Mouse (Mus musculus) limb, embryonic 15.5 days (tissue): ENCODE data around the gene Col11a2. TPM values are rescaled to one million over a fixed set of nuclear protein-coding genes. Genes with fewer than 3 reads are reported as not detected.
"Not testable (repeated sequence)": the region's sequence is repeated elsewhere in the genome, so short reads cannot be mapped to it uniquely, and the experiment has no call there.

Experiments used
- ATAC-seq: fragments of 200-750 bp; cut with Nextera tagmentation; 2 replicates; pipeline ENCODE4 v1.8.0; 2017; ENCODE audit warnings: low read depth, moderate TSS enrichment; ENCODE audit not compliant: insufficient number of reproducible peaks, low FRiP score, low TSS enrichment
- H3K27ac ChIP-seq: fragments of 300-500 bp; sonication (generic); 2 replicates; pipeline ENCODE4 v1.5.1; 2015; ENCODE audit warnings: moderate library complexity, mild to moderate bottlenecking, inconsistent platforms
- H3K27me3 ChIP-seq: fragments of 300-500 bp; sonication (generic); 2 replicates; pipeline ENCODE4 v1.6.1; 2015; ENCODE audit warnings: inconsistent platforms
- H3K36me3 ChIP-seq: fragments of 300-500 bp; sonication (generic); 2 replicates; pipeline ENCODE4 v1.6.1; 2015; ENCODE audit warnings: inconsistent platforms
- H3K4me1 ChIP-seq: fragments of 300-500 bp; sonication (generic); 2 replicates; pipeline ENCODE4 v1.6.1; 2015; ENCODE audit warnings: inconsistent platforms
- H3K4me2 ChIP-seq: fragments of 300-500 bp; sonication (generic); 2 replicates; pipeline ENCODE4 v1.6.1; 2015; ENCODE audit warnings: mild to moderate bottlenecking, inconsistent platforms
- H3K4me3 ChIP-seq: fragments of 300-500 bp; sonication (generic); 2 replicates; pipeline ENCODE4 v1.5.1; 2015; ENCODE audit warnings: mild to moderate bottlenecking, inconsistent platforms
- H3K9ac ChIP-seq: fragments of 300-500 bp; sonication (generic); 2 replicates; pipeline ENCODE4 v1.6.1; 2015; ENCODE audit warnings: inconsistent platforms
- H3K9me3 ChIP-seq: fragments of 300-500 bp; sonication (generic); 2 replicates; pipeline ENCODE4 v1.6.1; 2016; ENCODE audit warnings: inconsistent platforms
- WGBS: fragments of 180-500 bp; shearing (Covaris S2); methylation state at CpG from one replicate; pipeline ENCODE4 v1.1.7; 2015; 5-methylcytosine and 5-hydroxymethylcytosine counted together
- polyA plus RNA-seq: library from polyadenylated mRNA; unstranded; fragments of >200 nt; fragmentation: Nextera tagmentation; extraction: Ambion mirVana; gene quantifications from 2 replicates; pipeline ENCODE4 v1.2.1, GENCODE M21; 2015

Col11a2 gene
- 94.4 and 96.5 TPM in 2 replicates for polyA plus RNA-seq

GRCm38 (mm10) chr17:34038878-34039561, at the start of gene Col11a2:
Gene Col11a2, plus strand, starts transcription at chr17:34039437.
- H3K4me1 ChIP-seq = peaks cover 48% of the 10 kb centered on the region
- peaks cover 38% of the 10 kb centered on the region for H3K36me3 ChIP-seq
- peak within 1 kb of the TSS; percentile 42 for H3K4me3 ChIP-seq
- H3K27ac ChIP-seq = peak within 1 kb of the TSS; percentile 84
- peak; percentile 58 for ATAC-seq
- WGBS = 4% methylated on average over 28 of the region's 28 CpGs
- H3K9ac ChIP-seq = peak within 1 kb of the TSS; percentile 21; the same call in 1 of the 2 replicates
- peaks cover 27% of the 10 kb centered on the region for H3K27me3 ChIP-seq
- no peaks in the 10 kb centered on the region for H3K9me3 ChIP-seq
- peak within 1 kb of the TSS; percentile 40 for H3K4me2 ChIP-seq

- H3K27ac ChIP-seq = no peak overlapping the region
- H3K4me1 ChIP-seq = no peaks in the 10 kb centered on the region
- no peaks in the 10 kb centered on the region for H3K9me3 ChIP-seq
- H3K4me3 ChIP-seq = no peak overlapping the region
- H3K9ac ChIP-seq = no peak overlapping the region
- no peak for ATAC-seq
- H3K27me3 ChIP-seq = peaks cover 6% of the 10 kb centered on the region
- no peaks in the 10 kb centered on the region for H3K36me3 ChIP-seq
- H3K4me2 ChIP-seq = no peak overlapping the region
- 30% methylated on average over 10 of the region's 10 CpGs for WGBS
These were observed 47.2 kb upstream of the Col11a2 start for GRCm38 (mm10) chr17:33991788-33992664.

GRCm38 (mm10) chr17:33994959-33995358, 44.3 kb upstream of the Col11a2 start:
- Histone ChIP-seq H3K4me3 (no peak overlapping the region), H3K4me2 (no peak overlapping the region)

GRCm38 (mm10) chr17:33995651-33996050, 43.6 kb upstream of the Col11a2 start:
- no peak overlapping the region for H3K4me3 ChIP-seq
- no peak overlapping the region for H3K27ac ChIP-seq
- peaks cover 14% of the 10 kb centered on the region for H3K4me1 ChIP-seq
- H3K27me3 ChIP-seq = peaks cover 40% of the 10 kb centered on the region
- no peaks in the 10 kb centered on the region for H3K9me3 ChIP-seq
- ATAC-seq = no peak
- WGBS = 21% methylated on average over 3 of the region's 3 CpGs
- H3K4me2 ChIP-seq = no peak overlapping the region
- no peaks in the 10 kb centered on the region for H3K36me3 ChIP-seq
- no peak overlapping the region for H3K9ac ChIP-seq

More at GRCm38 (mm10) chr17:33994959-33995358, 44.3 kb upstream of the Col11a2 start:
- peaks cover 33% of the 10 kb centered on the region for H3K27me3 ChIP-seq
- H3K27ac ChIP-seq = no peak overlapping the region
- ATAC-seq = no peak
- H3K9ac ChIP-seq = no peak overlapping the region
- peaks cover 9% of the 10 kb centered on the region for H3K4me1 ChIP-seq
- H3K36me3 ChIP-seq = no peaks in the 10 kb centered on the region
- H3K9me3 ChIP-seq = no peaks in the 10 kb centered on the region
- 88% methylated on average over 8 of the region's 8 CpGs for WGBS

GRCm38 (mm10) chr17:33997025-33997424, 42.2 kb upstream of the Col11a2 start:
- 90% methylated on average over 2 of the region's 2 CpGs for WGBS
- not testable (repeated sequence) for H3K4me3 ChIP-seq, ATAC-seq, H3K9me3 ChIP-seq, H3K27ac ChIP-seq, H3K9ac ChIP-seq, H3K36me3 ChIP-seq, H3K4me2 ChIP-seq
- peaks cover 54% of the 10 kb centered on the region for H3K27me3 ChIP-seq
- peaks cover 14% of the 10 kb centered on the region for H3K4me1 ChIP-seq

- not testable (repeated sequence) for H3K9me3 ChIP-seq, H3K4me3 ChIP-seq, H3K36me3 ChIP-seq, H3K4me2 ChIP-seq, ATAC-seq, H3K9ac ChIP-seq, H3K27ac ChIP-seq
- Histone ChIP-seq H3K4me1 (peaks cover 14% of the 10 kb centered on the region), H3K27me3 (peaks cover 59% of the 10 kb centered on the region)
- WGBS = 47% methylated on average over 5 of the region's 5 CpGs
These were observed 40.5 kb upstream of the Col11a2 start for GRCm38 (mm10) chr17:33998697-33999096.

GRCm38 (mm10) chr17:33999341-34000149, 39.7 kb upstream of the Col11a2 start:
- 2% methylated on average over 80 of the region's 87 CpGs for WGBS
- no peaks in the 10 kb centered on the region for H3K9me3 ChIP-seq

GRCm38 (mm10) chr17:34000150-34000537, 39.1 kb upstream of the Col11a2 start, which contains the start of gene H2-K1:
Gene H2-K1, minus strand, starts transcription at chr17:34000347.
- H3K4me1 ChIP-seq = peaks cover 14% of the 10 kb centered on the region
- no peaks in the 10 kb centered on the region for H3K36me3 ChIP-seq
- peaks cover 59% of the 10 kb centered on the region for H3K27me3 ChIP-seq
- H3K9me3 ChIP-seq = no peaks in the 10 kb centered on the region
- peak within 1 kb of the TSS; percentile 52 for H3K4me3 ChIP-seq
- peak within 1 kb of the TSS; percentile 96 for H3K4me2 ChIP-seq
- ATAC-seq = peak; percentile 71; the same call in 1 of the 2 replicates
- H3K27ac ChIP-seq = no peak within 1 kb of the TSS
- 2% methylated on average over 22 of the region's 30 CpGs for WGBS
- H3K9ac ChIP-seq = peak within 1 kb of the TSS; percentile 42; the same call in 1 of the 2 replicates

More at GRCm38 (mm10) chr17:33999341-34000149, 39.7 kb upstream of the Col11a2 start:
- H3K27me3 ChIP-seq = peaks cover 59% of the 10 kb centered on the region
- peak overlapping the region; percentile 96 for H3K4me2 ChIP-seq
- peak overlapping the region; percentile 52 for H3K4me3 ChIP-seq
- no peak overlapping the region for H3K27ac ChIP-seq
- H3K36me3 ChIP-seq = no peaks in the 10 kb centered on the region
- peak overlapping the region; percentile 42; the same call in 1 of the 2 replicates for H3K9ac ChIP-seq
- ATAC-seq = no peak
- H3K4me1 ChIP-seq = peaks cover 14% of the 10 kb centered on the region

GRCm38 (mm10) chr17:34000796-34001195, 38.4 kb upstream of the Col11a2 start:
- H3K4me3 ChIP-seq, H3K36me3 ChIP-seq, H3K9ac ChIP-seq, ATAC-seq, H3K4me2 ChIP-seq, H3K27ac ChIP-seq, H3K9me3 ChIP-seq: not testable (repeated sequence)
- H3K4me1 ChIP-seq = peaks cover 14% of the 10 kb centered on the region
- H3K27me3 ChIP-seq = peaks cover 62% of the 10 kb centered on the region
- 56% methylated on average over 2 of the region's 2 CpGs for WGBS

GRCm38 (mm10) chr17:34003426-34003825, 35.8 kb upstream of the Col11a2 start:
- ATAC-seq = no peak
- peaks cover 14% of the 10 kb centered on the region for H3K4me1 ChIP-seq
- H3K27ac ChIP-seq = no peak overlapping the region
- WGBS = 4% methylated on average over 5 of the region's 5 CpGs
- no peak overlapping the region for H3K9ac ChIP-seq
- H3K9me3 ChIP-seq = no peaks in the 10 kb centered on the region
- H3K4me3 ChIP-seq = no peak overlapping the region
- no peaks in the 10 kb centered on the region for H3K36me3 ChIP-seq
- H3K27me3 ChIP-seq = peaks cover 47% of the 10 kb centered on the region
- no peak overlapping the region for H3K4me2 ChIP-seq

- H3K4me1 ChIP-seq = no peaks in the 10 kb centered on the region
- no peaks in the 10 kb centered on the region for H3K36me3 ChIP-seq
These were observed 32.7 kb upstream of the Col11a2 start for GRCm38 (mm10) chr17:34006570-34006969.

More at GRCm38 (mm10) chr17:34006570-34006969, 32.7 kb upstream of the Col11a2 start:
- 26% methylated on average over 2 of the region's 2 CpGs for WGBS
- Histone ChIP-seq H3K27me3 (peaks cover 16% of the 10 kb centered on the region), H3K9me3 (no peaks in the 10 kb centered on the region), H3K4me2 (no peak overlapping the region), H3K27ac (no peak overlapping the region), H3K9ac (no peak overlapping the region), H3K4me3 (no peak overlapping the region)
- no peak for ATAC-seq
